Mouse (Mus musculus) small intestine, adult 2 months (tissue): ENCODE results near the gene Zfp715.

ENCODE experiments used
- CTCF ChIP-seq: fragments of 200-500 bp; IDR thresholded peaks from 2 replicates; pipeline ENCODE4 v1.5.1; 2012; ENCODE audit warnings: low read depth, mild to moderate bottlenecking, control low read depth, inconsistent platforms, low read length, moderate library complexity, mixed read lengths; ENCODE audit not compliant: insufficient replicate concordance, insufficient read length; ENCODE audit errors: extremely low read depth
- POLR2A ChIP-seq: fragments of 200-500 bp; IDR thresholded peaks from 2 replicates; pipeline ENCODE4 v1.6.1; 2012; ENCODE audit warnings: low read depth, mild to moderate bottlenecking, control low read depth, inconsistent platforms, low read length, moderate library complexity

GRCm38 (mm10) chr7:43253540-43253939 lies 59.6 kb downstream of the Zfp715 start:
- TF ChIP-seq CTCF: no peak
- no peak for TF ChIP-seq POLR2A
